Mouse (Mus musculus) small intestine, adult 2 months (tissue): Measurements from ENCODE around the gene Tvp23a.

Experiments
- CTCF ChIP-seq: fragments of 200-500 bp; IDR thresholded peaks from 2 replicates; pipeline ENCODE4 v1.5.1; 2012; ENCODE audit warnings: low read depth, mild to moderate bottlenecking, control low read depth, inconsistent platforms, low read length, moderate library complexity, mixed read lengths; ENCODE audit not compliant: insufficient replicate concordance, insufficient read length; ENCODE audit errors: extremely low read depth
- POLR2A ChIP-seq: fragments of 200-500 bp; IDR thresholded peaks from 2 replicates; pipeline ENCODE4 v1.6.1; 2012; ENCODE audit warnings: low read depth, mild to moderate bottlenecking, control low read depth, inconsistent platforms, low read length, moderate library complexity

GRCm38 (mm10) chr16:10482343-10482742 is 35.2 kb upstream of the Tvp23a start:
- TF ChIP-seq CTCF = no peak
- TF ChIP-seq POLR2A = no peak
